Mouse (Mus musculus): ENCODE measurements around the gene Ssbp3. TPM values are rescaled to one million over a fixed set of nuclear protein-coding genes. Genes with fewer than 3 reads are reported as not detected.

Gene Ssbp3
- polyA plus RNA-seq, 1 experiment, result 145 TPM

GRCm38 (mm10) chr4:106869539-106869951 lies 41.0 kb upstream of the Ssbp3 start:
- no peak for TF ChIP-seq POLR2A (IDR thresholded peaks at IDR 0.05; ENCODE audit: low read depth, low read length)
- no peak for TF ChIP-seq CTCF (IDR thresholded peaks at IDR 0.05; ENCODE audit: borderline replicate concordance, insufficient read depth, low read length)
- Histone ChIP-seq H3K27ac (ENCODE audit: insufficient read depth, low read length) (no peak overlapping the region), H3K4me3 (ENCODE audit: insufficient read depth, low read length) (no peak overlapping the region), H3K4me1 (ENCODE audit: control insufficient read depth, insufficient read depth, low read length) (peaks cover 17% of the 10 kb centered on the region; the same call in 1 of the 2 replicates)

DNA sequence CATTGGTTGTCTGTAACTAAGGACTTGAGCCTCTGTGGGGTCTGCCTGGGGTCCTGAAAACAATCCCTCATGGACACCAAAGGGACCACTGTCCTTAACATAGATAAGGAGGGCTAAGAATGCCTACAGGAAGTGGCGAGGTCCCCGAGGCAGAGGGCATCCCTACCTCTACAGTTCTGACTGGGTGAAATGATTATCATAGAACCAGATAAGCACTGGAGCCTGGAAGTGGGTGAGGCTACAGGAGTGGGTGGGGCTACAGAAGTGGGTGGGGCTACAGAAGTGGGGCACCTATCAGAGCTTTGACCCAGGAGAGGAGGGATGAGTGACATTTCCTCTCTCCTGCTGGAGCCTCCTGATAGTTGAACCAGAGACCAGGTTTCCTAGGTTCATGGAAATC lies 39.9 kb upstream of the Ssbp3 start:
- TF ChIP-seq POLR2A (IDR thresholded peaks at IDR 0.05; ENCODE audit: low read depth, low read length) (no peak), CTCF (IDR thresholded peaks at IDR 0.05; ENCODE audit: borderline replicate concordance, insufficient read depth, low read length) (no peak)
- Histone ChIP-seq H3K27ac (ENCODE audit: insufficient read depth, low read length) (no peak overlapping the region), H3K4me3 (ENCODE audit: insufficient read depth, low read length) (no peak overlapping the region), H3K4me1 (ENCODE audit: control insufficient read depth, insufficient read depth, low read length) (peaks cover 15% of the 10 kb centered on the region; the same call in 1 of the 2 replicates)

GRCm38 (mm10) chr4:106874501-106874900 lies 36.0 kb upstream of the Ssbp3 start:
- H3K4me1 ChIP-seq (ENCODE audit: control insufficient read depth, insufficient read depth, low read length), result peaks cover 3% of the 10 kb centered on the region; the same call in 1 of the 2 replicates
- no peak for TF ChIP-seq CTCF (IDR thresholded peaks at IDR 0.05; ENCODE audit: borderline replicate concordance, insufficient read depth, low read length)
- no peak for TF ChIP-seq POLR2A (IDR thresholded peaks at IDR 0.05; ENCODE audit: low read depth, low read length)
- H3K27ac ChIP-seq (ENCODE audit: insufficient read depth, low read length), result no peak overlapping the region
- H3K4me3 ChIP-seq (ENCODE audit: insufficient read depth, low read length), result no peak overlapping the region

GRCm38 (mm10) chr4:106881101-106881500 lies 29.4 kb upstream of the Ssbp3 start:
- Histone ChIP-seq H3K4me1 (ENCODE audit: control insufficient read depth, insufficient read depth, low read length) (no peaks in the 10 kb centered on the region), H3K27ac (ENCODE audit: insufficient read depth, low read length) (no peak overlapping the region), H3K4me3 (ENCODE audit: insufficient read depth, low read length) (no peak overlapping the region)
- no peak for TF ChIP-seq CTCF (IDR thresholded peaks at IDR 0.05; ENCODE audit: borderline replicate concordance, insufficient read depth, low read length)
- no peak for TF ChIP-seq POLR2A (IDR thresholded peaks at IDR 0.05; ENCODE audit: low read depth, low read length)

DNA sequence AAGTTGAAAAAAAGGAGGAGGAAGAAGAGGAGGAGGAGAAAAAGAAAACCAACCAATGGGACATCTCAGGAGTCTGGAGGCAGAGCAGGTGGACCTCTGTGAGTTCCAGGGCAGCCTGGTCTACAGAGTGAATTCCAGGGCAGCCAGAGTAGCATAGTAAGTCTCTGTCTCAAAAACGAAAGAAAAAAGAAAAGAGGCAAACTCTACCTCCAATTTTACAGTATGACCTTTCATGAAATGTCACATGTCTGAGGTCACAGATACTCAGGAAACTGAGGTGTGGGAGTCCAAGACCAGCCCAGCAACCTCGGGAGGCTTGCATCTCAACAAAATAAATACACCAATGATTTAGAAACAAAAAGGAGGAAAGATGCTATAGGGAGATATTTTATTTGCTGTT lies 27.4 kb upstream of the Ssbp3 start:
- H3K4me3 ChIP-seq (ENCODE audit: insufficient read depth, low read length), result no peak overlapping the region
- H3K4me1 ChIP-seq (ENCODE audit: control insufficient read depth, insufficient read depth, low read length), result no peaks in the 10 kb centered on the region
- TF ChIP-seq CTCF (IDR thresholded peaks at IDR 0.05; ENCODE audit: borderline replicate concordance, insufficient read depth, low read length) (no peak), POLR2A (IDR thresholded peaks at IDR 0.05; ENCODE audit: low read depth, low read length) (no peak)
- no peak overlapping the region for H3K27ac ChIP-seq (ENCODE audit: insufficient read depth, low read length)

DNA sequence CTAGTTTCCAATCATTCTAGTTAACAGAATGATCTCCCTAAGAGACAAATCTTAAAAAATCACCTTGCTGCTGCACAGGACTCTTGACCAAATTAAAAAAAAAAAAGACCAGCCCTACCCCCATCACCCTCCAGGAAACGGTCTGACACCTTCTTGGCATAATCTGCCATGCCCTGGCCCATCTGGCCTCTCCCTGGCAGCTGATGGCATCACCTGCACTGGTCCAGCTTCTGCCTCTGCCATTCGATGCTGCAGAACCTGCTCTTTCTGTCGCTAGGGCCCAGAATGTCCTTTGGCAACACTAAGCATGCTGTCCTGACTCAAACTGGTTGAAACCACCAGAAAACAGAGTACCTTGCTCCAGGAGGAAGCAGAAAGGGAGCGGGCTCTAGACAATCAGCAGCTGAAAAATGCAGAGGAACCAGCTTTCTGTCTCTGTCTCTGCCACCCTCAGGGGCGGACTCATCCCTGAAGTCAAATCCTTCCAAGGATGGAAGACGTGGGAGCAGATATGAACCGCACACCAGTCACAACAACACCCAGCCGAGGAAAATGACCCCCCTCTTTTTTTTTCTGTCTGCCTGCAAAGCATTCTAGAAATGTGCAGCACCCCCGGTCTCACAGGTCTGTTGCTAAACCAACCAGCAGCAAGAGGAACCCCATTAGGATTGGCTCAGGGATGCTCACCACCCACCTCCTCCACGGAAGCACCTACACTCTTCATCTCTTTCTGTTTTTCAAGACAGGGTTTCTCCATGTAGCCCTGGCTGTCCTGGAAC lies 24.0 kb upstream of the Ssbp3 start:
- Histone ChIP-seq H3K27ac (ENCODE audit: insufficient read depth, low read length) (no peak overlapping the region), H3K4me3 (ENCODE audit: insufficient read depth, low read length) (no peak overlapping the region), H3K4me1 (ENCODE audit: control insufficient read depth, insufficient read depth, low read length) (no peaks in the 10 kb centered on the region)
- TF ChIP-seq POLR2A (IDR thresholded peaks at IDR 0.05; ENCODE audit: low read depth, low read length), result no peak
- TF ChIP-seq CTCF (IDR thresholded peaks at IDR 0.05; ENCODE audit: borderline replicate concordance, insufficient read depth, low read length), result no peak

DNA sequence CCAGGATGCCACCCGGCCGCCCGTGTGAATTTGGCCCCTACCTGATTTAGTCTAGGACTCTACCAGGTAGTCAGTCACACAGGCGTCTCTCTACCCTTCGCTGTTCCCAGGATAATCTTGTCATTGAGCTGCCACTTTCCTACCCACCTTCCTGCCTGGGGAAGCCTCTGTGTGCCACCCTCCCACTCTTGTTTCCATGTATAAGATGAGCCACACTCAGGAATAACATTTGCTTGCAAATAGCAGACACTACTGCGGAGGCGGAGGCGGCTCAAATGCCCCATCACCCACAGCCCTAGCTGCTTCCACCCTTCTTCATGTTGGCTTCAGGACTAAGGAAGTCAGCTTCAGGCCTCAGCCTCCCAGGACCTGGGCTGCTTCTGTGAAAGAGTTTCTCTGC lies 14.4 kb upstream of the Ssbp3 start:
- TF ChIP-seq POLR2A (IDR thresholded peaks at IDR 0.05; ENCODE audit: low read depth, low read length), result no peak
- no peak for TF ChIP-seq CTCF (IDR thresholded peaks at IDR 0.05; ENCODE audit: borderline replicate concordance, insufficient read depth, low read length)
- H3K4me1 ChIP-seq (ENCODE audit: control insufficient read depth, insufficient read depth, low read length), result no peaks in the 10 kb centered on the region
- no peak overlapping the region for H3K27ac ChIP-seq (ENCODE audit: insufficient read depth, low read length)

DNA sequence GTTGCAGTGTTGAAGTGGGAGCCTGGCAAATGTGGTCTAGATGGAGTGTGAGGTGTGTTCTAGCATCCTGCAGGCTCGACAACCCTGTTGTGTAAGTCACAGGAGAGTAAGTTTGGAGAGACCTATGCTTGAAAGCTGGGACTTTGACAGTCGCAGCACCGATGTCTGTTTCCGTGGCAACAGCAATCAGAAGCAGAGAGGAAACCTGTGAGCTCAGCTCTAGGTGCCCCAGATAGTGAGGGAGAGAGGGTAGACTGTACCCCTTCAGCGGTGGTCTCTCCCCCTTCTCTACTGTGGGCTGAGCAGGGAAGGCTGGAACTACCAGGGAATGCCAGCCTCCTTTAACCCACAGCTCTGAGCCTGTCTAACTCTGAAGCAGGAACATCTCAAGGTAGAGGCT lies 11.6 kb upstream of the Ssbp3 start:
- H3K4me1 ChIP-seq (ENCODE audit: control insufficient read depth, insufficient read depth, low read length), result no peaks in the 10 kb centered on the region
- H3K27ac ChIP-seq (ENCODE audit: insufficient read depth, low read length), result no peak overlapping the region
- H3K4me3 ChIP-seq (ENCODE audit: insufficient read depth, low read length), result no peak overlapping the region
- no peak for TF ChIP-seq POLR2A (IDR thresholded peaks at IDR 0.05; ENCODE audit: low read depth, low read length)
- TF ChIP-seq CTCF (IDR thresholded peaks at IDR 0.05; ENCODE audit: borderline replicate concordance, insufficient read depth, low read length), result no peak

More for the DNA sequence above, 14.4 kb upstream of the Ssbp3 start:
- H3K4me3 ChIP-seq (ENCODE audit: insufficient read depth, low read length), result no peak overlapping the region

DNA sequence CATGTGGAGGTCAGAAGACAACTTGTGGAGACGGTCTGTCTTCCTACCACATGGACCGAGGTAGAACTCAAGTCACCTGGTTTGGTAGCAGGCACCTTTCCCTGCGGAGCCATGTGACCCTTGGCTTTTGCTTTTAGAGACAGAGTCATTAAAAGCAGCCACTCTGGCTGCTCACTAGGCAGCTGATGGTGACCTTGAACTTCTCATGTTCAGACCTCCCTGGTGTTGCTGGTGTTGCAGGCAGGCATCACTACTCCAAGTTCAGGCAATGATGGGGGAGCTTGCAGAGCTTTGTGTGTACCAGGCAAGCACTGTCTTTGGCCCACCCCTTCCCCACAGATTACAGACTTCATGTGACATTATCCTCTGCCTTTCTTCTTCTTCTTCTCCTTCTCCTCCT lies 11.0 kb upstream of the Ssbp3 start:
- no peak overlapping the region for H3K4me3 ChIP-seq (ENCODE audit: insufficient read depth, low read length)
- TF ChIP-seq CTCF (IDR thresholded peaks at IDR 0.05; ENCODE audit: borderline replicate concordance, insufficient read depth, low read length), result no peak
- TF ChIP-seq POLR2A (IDR thresholded peaks at IDR 0.05; ENCODE audit: low read depth, low read length), result no peak
- no peaks in the 10 kb centered on the region for H3K4me1 ChIP-seq (ENCODE audit: control insufficient read depth, insufficient read depth, low read length)
- no peak overlapping the region for H3K27ac ChIP-seq (ENCODE audit: insufficient read depth, low read length)

DNA sequence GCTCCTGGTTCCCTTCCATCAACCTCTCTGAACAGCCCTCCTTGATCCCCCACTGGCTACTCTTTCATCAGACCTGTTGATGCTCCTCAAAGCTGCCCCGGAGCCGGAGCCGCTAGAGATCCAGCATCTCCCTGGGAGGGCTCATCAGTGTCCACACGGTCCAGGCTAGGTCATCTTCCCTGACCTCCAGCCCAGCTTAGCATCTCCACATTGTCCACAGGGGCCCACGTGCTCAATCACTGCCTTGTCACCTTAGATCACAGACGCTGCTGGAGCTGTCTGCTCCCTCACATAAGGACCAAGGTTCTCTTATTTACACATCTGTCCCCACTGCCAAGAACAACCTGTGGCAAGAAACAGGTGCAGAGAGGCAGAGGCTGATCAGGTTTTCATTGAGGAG lies 9.8 kb upstream of the Ssbp3 start:
- H3K4me3 ChIP-seq (ENCODE audit: insufficient read depth, low read length), result no peak overlapping the region
- H3K27ac ChIP-seq (ENCODE audit: insufficient read depth, low read length), result no peak overlapping the region
- TF ChIP-seq POLR2A (IDR thresholded peaks at IDR 0.05; ENCODE audit: low read depth, low read length) (no peak), CTCF (IDR thresholded peaks at IDR 0.05; ENCODE audit: borderline replicate concordance, insufficient read depth, low read length) (no peak)
- H3K4me1 ChIP-seq (ENCODE audit: control insufficient read depth, insufficient read depth, low read length), result no peaks in the 10 kb centered on the region
